Mouse (Mus musculus): ENCODE measurements around the gene Gm42517. TPM values are rescaled to one million over a fixed set of nuclear protein-coding genes. Genes with fewer than 3 reads are reported as not detected.

Gm42517 gene
- polyA plus RNA-seq (2012; rRNA removed) = 0.61 and 0.70 TPM in 2 replicates

GRCm38 (mm10) chr5:108367871-108368332, at the start of gene Gm42517:
Gene Gm42517, minus strand, starts transcription at chr5:108367922.
- DNase-seq (ENCODE audit: low read depth, low spot score) = no peak
- 5% methylated on average over 33 of the region's 36 CpGs for WGBS

- 72% methylated on average over 2 of the region's 2 CpGs for WGBS
- no peak for DNase-seq (ENCODE audit: low read depth, low spot score)
Observed at GRCm38 (mm10) chr5:108414711-108415110, 47.0 kb upstream of the Gm42517 start.

GRCm38 (mm10) chr5:108406977-108407376, 39.3 kb upstream of the Gm42517 start:
- no peak for DNase-seq (ENCODE audit: low read depth, low spot score)
- 88% methylated on average over 2 of the region's 2 CpGs for WGBS

- DNase-seq (ENCODE audit: low read depth, low spot score) = no peak
- 47% methylated on average over 1 of the region's 1 CpGs for WGBS
Observed at GRCm38 (mm10) chr5:108405460-108405859, 37.7 kb upstream of the Gm42517 start.

GRCm38 (mm10) chr5:108403453-108403852, 35.7 kb upstream of the Gm42517 start:
- no peak for DNase-seq (ENCODE audit: low read depth, low spot score)
- 79% methylated on average over 4 of the region's 4 CpGs for whole genome bisulfite sequencing

- DNase-seq (ENCODE audit: low read depth, low spot score) = no peak
- WGBS = 78% methylated on average over 3 of the region's 3 CpGs
Observed at GRCm38 (mm10) chr5:108389744-108390143, 22.0 kb upstream of the Gm42517 start.

- no peak for DNase-seq (ENCODE audit: low read depth, low spot score)
- WGBS = 72% methylated on average over 7 of the region's 7 CpGs
Observed at GRCm38 (mm10) chr5:108388201-108388600, 20.5 kb upstream of the Gm42517 start, which contains the start of gene Pde6b. Gene Pde6b, plus strand, starts transcription at chr5:108388391.

GRCm38 (mm10) chr5:108386449-108386848, 18.7 kb upstream of the Gm42517 start:
- DNase-seq (ENCODE audit: low read depth, low spot score) = no peak
- WGBS = 62% methylated on average over 4 of the region's 4 CpGs

GRCm38 (mm10) chr5:108385632-108386031, 17.9 kb upstream of the Gm42517 start:
- 69% methylated on average over 2 of the region's 2 CpGs for WGBS

GRCm38 (mm10) chr5:108378346-108378745, 10.6 kb upstream of the Gm42517 start:
- WGBS = 75% methylated on average over 4 of the region's 4 CpGs
- no peak for DNase-seq (ENCODE audit: low read depth, low spot score)

More at GRCm38 (mm10) chr5:108385632-108386031, 17.9 kb upstream of the Gm42517 start:
- no peak for DNase-seq (ENCODE audit: low read depth, low spot score)

- no peak for DNase-seq (ENCODE audit: low read depth, low spot score)
- WGBS = 59% methylated on average over 1 of the region's 1 CpGs
Observed at GRCm38 (mm10) chr5:108376059-108376458, 8.3 kb upstream of the Gm42517 start.

- 67% methylated on average over 5 of the region's 5 CpGs for WGBS
Observed at GRCm38 (mm10) chr5:108374079-108374478, 6.4 kb upstream of the Gm42517 start.

GRCm38 (mm10) chr5:108369964-108370363, 2.2 kb upstream of the Gm42517 start:
- no peak for DNase-seq (ENCODE audit: low read depth, low spot score)
- 3% methylated on average over 6 of the region's 6 CpGs for WGBS

More at GRCm38 (mm10) chr5:108374079-108374478, 6.4 kb upstream of the Gm42517 start:
- no peak for DNase-seq (ENCODE audit: low read depth, low spot score)

- no peak for DNase-seq (ENCODE audit: low read depth, low spot score)
- under 1% methylated on average over 49 of the region's 49 CpGs for WGBS
Observed at GRCm38 (mm10) chr5:108368851-108369621, 1.3 kb upstream of the Gm42517 start.

GRCm38 (mm10) chr5:108368446-108368845, 724 bp upstream of the Gm42517 start:
- 6% methylated on average over 6 of the region's 6 CpGs for WGBS
- no peak for DNase-seq (ENCODE audit: low read depth, low spot score)

GRCm38 (mm10) chr5:108366984-108367841, 509 bp downstream of the Gm42517 start:
- under 1% methylated on average over 85 of the region's 100 CpGs for WGBS

GRCm38 (mm10) chr5:108366328-108366983, 1.3 kb downstream of the Gm42517 start:
- 2% methylated on average over 60 of the region's 60 CpGs for WGBS
- no peak for DNase-seq (ENCODE audit: low read depth, low spot score)

More at GRCm38 (mm10) chr5:108366984-108367841, 509 bp downstream of the Gm42517 start:
- DNase-seq (ENCODE audit: low read depth, low spot score) = no peak

- WGBS = 17% methylated on average over 3 of the region's 3 CpGs
- DNase-seq (ENCODE audit: low read depth, low spot score) = no peak
Observed at GRCm38 (mm10) chr5:108362330-108362729, 5.4 kb downstream of the Gm42517 start.

- DNase-seq (ENCODE audit: low read depth, low spot score) = no peak
- 87% methylated on average over 4 of the region's 4 CpGs for WGBS
Observed at GRCm38 (mm10) chr5:108360211-108360610, 7.5 kb downstream of the Gm42517 start.

- 86% methylated on average over 9 of the region's 9 CpGs for WGBS
- DNase-seq (ENCODE audit: low read depth, low spot score) = no peak
Observed at GRCm38 (mm10) chr5:108359491-108359890, 8.2 kb downstream of the Gm42517 start.
